Mouse (Mus musculus): ENCODE results near the gene Tnfsf13.

Tnfsf13 gene

DNA sequence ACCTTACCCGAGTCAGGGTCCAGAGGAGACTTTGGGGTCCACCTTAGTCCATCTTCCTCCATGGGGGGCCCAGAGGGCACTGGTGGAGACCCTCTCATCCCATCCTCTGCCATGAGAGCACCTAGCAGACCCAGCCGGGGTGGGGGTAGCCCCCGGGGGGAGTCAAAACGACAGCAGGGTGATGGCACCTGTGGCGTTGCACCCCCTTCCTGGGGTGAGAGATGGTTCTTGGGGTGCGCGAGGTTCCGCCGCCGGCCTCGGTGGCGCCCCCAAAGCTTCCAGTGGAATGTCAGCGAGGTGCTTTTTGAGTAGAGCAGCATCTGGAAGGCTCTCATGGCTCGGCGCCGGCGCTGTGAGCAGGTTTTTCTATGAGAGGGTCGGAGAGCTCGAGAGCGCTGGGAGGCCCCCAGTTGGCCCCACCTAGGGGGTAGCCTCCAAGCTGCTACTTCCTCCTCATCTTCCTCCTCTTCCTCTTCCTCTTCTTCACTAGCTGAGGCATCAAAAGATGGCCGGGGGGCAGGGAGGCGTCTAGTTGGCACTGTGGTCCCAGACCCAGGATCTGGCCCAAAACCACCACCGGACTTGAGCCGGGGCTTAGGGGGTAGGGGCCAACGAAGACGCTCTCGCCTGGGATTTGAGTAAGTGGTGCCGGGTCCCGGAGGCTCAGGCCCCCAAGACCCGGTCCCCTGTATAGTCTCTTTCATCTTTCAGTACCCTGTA lies 5.3 kb downstream of the Tnfsf13 start:
- no peak for DNase-seq (ENCODE audit: low spot score)

DNA sequence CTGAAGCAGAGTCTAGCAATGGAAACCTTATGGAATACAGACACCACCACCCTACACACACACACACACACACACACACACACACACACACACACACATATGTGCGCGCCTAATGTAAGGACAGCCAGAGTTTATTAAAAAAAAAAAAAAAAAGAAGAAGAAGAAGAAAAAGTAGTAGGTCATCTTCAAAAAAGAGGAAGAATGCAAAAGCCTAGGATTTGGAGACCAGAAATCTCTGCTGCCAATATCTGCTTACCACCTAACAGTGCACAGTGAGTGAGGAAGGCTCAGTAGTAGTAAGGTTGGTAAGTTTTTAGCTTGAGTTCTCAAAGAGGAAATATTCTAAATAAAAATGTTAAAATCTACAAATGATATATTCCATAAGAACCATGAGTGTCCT lies 6.4 kb downstream of the Tnfsf13 start:
- no peak for DNase-seq (ENCODE audit: low spot score)

GRCm38 (mm10) chr11:69672211-69672706 lies 13.3 kb downstream of the Tnfsf13 start, which contains the start of gene Eif4a1:
Gene Eif4a1, minus strand, starts transcription at chr11:69672423.
- DNase-seq (ENCODE audit: low spot score): peak; percentile 99

- no peak for DNase-seq (ENCODE audit: low spot score)
Observed at GRCm38 (mm10) chr11:69671726-69672124, 13.9 kb downstream of the Tnfsf13 start.

- peak; percentile 83 for DNase-seq (ENCODE audit: low spot score)
Observed at GRCm38 (mm10) chr11:69670786-69671725, 14.5 kb downstream of the Tnfsf13 start.

DNA sequence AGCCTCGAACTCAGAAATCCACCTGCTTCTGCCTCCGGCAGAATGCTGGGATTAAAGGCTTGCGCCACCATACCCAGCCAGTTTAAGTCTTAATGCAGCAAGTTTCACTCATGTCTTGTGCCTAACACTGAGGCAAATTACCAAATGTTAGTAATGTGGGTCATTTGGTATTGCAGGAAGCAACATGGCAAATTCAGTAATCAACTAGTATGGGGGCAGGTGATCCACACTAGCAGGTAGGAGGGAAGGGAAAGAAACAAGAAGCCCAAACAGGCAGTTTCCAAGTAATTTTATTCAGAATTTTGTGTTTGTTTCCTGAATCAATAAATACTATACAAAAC lies 18.9 kb downstream of the Tnfsf13 start:
- no peak for DNase-seq (ENCODE audit: low spot score)

- no peak for DNase-seq (ENCODE audit: low spot score)
Observed at GRCm38 (mm10) chr11:69665961-69666664, 19.5 kb downstream of the Tnfsf13 start, which contains the start of gene Cd68. Gene Cd68, minus strand, starts transcription at chr11:69666153.

GRCm38 (mm10) chr11:69665457-69665960 lies 20.1 kb downstream of the Tnfsf13 start:
- no peak for DNase-seq (ENCODE audit: low spot score)

- DNase-seq (ENCODE audit: low spot score): no peak
Observed at GRCm38 (mm10) chr11:69664841-69665240, 20.7 kb downstream of the Tnfsf13 start.

DNA sequence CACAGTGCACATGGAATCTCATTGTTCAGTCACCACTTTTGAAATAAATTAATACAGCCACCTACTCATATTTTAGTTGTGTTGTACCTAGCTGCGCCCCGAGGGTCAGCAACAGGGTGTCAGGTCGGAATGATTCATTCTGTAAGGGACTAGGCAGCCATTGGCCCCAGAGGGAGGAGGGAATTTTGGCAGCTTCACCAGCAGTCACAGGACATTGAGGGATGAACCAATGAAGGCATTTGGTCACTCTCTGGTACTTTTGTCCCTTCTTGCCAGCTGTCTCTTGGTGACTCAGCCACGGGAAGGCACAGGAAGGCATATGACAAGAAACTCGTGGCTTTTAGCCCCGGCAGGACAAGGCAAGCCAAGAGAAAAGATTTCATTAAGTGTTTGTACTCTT lies 21.8 kb downstream of the Tnfsf13 start:
- DNase-seq (ENCODE audit: low spot score): no peak

DNA sequence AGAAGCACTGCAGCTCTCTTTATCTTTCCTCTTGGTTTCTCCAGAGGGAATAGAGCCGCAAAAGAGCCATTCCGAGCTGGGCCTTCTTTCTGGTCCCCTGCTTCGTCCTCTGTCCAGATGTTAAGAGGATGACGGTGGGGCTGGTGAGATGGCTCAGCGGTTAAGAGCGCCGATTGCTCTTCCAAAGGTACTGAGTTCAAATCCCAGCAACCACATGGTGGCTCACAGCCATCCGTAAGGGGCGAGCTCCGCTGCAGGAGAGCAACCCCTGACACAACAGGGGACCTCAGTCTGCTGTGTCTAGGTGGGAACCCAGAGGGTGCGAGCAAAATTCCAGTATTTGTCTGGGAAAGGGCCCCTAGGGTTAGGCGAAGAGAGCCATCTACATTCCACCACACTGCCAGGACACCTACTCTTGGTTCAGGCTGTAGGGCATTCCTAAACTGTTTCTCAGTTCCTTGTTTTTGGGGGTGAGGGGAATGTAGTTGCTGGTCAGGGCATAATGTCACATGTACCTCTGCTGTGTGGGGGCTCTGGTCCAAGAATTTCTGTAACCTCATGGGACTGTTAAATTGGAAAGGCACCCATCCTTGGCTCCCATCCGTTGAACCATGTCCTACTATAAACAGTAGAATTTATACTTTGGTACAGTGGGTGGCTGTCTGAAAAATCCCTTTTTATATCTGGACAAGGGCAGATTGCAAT lies 22.5 kb downstream of the Tnfsf13 start:
- DNase-seq (ENCODE audit: low spot score): no peak

DNA sequence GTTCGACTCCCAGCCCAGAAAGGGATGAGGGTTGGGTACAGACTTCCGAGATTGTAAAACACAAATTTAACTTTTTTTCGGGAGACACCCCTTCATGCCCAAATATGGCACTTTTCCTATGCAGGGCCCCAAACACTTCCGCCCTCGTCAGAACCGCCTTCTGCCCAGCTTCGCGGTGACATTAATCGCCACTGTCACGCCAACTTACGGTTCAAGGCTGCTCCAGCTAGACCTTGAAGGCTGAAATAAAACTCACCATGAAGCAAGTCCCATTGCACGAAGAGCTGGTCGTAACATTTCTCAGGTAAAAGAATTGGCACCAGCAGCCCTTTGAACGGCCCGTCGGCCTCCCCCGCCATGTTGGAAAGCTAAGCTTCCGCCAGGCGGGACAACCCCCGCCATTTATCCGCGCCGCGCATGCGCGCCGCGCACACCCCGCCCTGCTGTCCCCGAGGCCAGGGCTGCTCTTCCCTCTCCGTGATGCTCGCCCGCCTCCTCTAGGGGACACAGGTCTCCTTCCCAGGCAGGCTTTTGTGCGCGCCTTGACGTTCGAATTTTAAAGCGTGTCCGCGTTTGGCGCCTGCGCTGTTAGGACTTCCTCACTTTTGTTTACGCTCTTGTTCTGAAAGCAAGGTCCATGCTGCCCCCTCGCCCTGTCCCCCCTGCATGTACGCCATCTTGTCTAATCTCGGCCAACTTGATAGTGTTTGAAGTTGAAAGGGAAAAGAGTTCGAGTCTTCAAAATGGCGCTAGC lies 23.2 kb downstream of the Tnfsf13 start, which contains the start of gene Mpdu1:
TSS of gene Mpdu1 (minus strand) at position 430 of the 754 bp plus-strand sequence.
- DNase-seq (ENCODE audit: low spot score): peak; percentile 77

DNA sequence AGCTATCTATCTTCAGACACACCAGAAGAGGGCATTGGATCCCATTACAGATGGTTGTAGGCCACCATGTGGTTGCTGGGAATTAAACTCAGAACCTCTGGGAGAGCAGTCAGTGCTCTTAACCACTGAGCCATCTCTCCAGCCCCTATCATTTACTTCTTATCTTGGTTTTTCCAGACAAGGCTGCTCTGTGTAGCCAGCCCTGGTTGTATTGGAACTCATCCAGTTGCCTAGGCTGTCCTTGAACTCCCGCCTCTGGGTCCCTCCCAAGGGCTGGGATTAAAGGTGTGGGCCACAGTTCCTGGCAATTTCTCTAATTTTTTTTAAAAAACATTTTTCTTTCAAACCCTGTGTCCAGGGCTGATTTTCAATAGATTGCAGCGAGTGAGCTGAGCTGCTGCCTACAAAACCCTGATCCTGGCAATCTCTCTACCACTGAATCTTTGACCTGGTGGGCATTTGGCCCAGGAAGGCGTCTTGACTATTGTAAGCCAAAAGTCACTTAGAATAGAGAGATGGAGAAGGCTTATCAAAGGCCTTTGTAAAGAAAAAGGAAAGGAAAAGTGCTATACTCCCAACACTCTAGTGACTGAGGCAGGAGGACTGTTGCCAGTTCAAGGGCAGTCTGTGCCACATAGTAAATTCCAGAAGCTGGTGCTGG lies 24.2 kb downstream of the Tnfsf13 start:
- DNase-seq (ENCODE audit: low spot score): no peak

DNA sequence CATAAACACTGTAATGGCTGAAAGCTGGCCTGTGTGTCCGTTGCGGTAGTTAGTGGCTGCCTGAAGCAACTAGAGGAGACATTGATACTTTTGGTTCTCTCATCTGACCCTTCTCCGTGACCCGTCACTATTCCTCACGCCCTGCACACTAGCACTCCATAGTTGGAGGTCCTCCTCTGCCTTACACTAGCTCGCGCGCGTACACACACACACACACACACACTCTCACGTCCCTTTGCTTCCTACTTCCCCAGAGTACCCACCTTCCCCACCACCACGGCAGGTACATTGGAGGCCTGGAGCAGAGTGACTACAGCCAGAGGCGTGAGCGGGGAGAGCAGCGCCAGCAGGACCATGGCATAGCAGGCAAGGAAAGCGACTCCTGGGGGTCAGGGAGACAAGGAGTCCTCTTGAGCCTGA lies 28.1 kb downstream of the Tnfsf13 start:
- DNase-seq (ENCODE audit: low spot score): no peak

DNA sequence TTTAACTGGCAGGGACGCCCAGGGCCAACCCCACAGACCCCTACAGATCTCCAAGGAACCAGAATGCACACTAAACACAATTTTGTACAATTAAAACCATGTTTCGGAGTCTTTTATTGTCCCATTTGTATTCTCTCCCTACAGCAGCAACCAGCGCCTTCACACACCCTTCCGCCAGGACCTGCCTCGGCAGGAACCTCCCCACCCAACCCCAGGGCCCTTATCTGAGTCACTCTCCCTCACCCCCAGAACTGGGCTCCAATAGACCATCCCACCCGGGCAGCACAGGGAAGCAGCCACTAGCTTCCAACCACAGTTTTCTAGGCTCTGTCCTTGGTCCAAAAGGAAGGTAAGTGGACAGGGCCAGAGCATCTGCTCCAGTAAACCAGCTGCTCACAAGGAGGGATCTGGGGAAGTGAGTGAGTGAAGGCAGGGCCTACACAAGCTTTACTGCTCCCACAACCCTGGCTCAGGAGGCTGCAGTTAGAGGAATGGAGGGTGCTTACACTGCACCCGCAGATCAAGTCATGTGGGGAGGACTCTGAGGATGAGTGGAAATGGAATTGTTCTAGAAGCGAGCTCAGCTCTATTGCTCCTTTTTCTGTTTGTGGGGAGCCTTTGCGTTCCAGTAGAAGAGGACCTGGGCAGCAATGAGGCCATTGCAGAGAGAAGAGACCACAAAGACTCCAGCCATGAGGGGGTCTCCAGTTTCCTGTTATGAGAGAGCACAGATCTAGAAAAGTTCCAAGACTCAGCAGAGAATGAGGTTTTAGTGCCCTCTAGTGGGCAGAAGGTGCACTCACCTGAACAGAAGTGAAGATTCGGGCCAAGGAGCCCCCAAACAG lies 28.7 kb downstream of the Tnfsf13 start:
- no peak for DNase-seq (ENCODE audit: low spot score)

DNA sequence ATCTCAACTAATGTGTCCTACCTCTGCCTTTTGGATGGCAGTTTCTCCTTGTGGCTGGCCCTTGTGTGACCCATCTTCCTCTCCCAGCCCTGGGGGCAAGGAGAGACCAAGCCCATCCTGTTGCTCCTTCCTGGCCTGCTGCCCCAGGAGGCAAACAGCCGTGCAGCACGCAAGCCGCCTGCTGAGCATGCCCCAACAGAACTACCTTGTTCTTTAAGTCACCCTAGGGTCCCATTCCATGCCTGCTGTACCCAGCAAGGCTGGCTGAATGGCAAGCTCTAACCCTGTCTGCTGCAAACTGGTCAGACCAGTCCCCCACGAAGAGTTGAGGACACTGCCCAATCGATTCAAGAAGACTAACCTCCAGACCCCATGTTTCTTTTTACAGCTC lies 29.5 kb downstream of the Tnfsf13 start:
- DNase-seq (ENCODE audit: low spot score): no peak

- DNase-seq (ENCODE audit: low spot score): no peak
Observed at GRCm38 (mm10) chr11:69655264-69656064, 30.1 kb downstream of the Tnfsf13 start, which contains the start of gene Sox15. Gene Sox15, plus strand, starts transcription at chr11:69655314.

- no peak for DNase-seq (ENCODE audit: low spot score)
Observed at GRCm38 (mm10) chr11:69654760-69655159, 30.8 kb downstream of the Tnfsf13 start.
